Mouse (Mus musculus): ENCODE data around the gene Trnp1. TPM values are rescaled to one million over a fixed set of nuclear protein-coding genes. Genes with fewer than 3 reads are reported as not detected.
"Not testable (repeated sequence)": the region's sequence is repeated elsewhere in the genome, so short reads cannot be mapped to it uniquely, and the experiment has no call there.

Gene Trnp1
- total RNA-seq (2017): not detected in 2 replicates

- ATAC-seq (replicated peaks; ENCODE audit: low read depth, poor library complexity, severe bottlenecking): peak; percentile 59
Observed at GRCm38 (mm10) chr4:133498160-133498724, at the start of gene Trnp1. TSS of gene Trnp1 (minus strand) at chr4:133498550.

DNA sequence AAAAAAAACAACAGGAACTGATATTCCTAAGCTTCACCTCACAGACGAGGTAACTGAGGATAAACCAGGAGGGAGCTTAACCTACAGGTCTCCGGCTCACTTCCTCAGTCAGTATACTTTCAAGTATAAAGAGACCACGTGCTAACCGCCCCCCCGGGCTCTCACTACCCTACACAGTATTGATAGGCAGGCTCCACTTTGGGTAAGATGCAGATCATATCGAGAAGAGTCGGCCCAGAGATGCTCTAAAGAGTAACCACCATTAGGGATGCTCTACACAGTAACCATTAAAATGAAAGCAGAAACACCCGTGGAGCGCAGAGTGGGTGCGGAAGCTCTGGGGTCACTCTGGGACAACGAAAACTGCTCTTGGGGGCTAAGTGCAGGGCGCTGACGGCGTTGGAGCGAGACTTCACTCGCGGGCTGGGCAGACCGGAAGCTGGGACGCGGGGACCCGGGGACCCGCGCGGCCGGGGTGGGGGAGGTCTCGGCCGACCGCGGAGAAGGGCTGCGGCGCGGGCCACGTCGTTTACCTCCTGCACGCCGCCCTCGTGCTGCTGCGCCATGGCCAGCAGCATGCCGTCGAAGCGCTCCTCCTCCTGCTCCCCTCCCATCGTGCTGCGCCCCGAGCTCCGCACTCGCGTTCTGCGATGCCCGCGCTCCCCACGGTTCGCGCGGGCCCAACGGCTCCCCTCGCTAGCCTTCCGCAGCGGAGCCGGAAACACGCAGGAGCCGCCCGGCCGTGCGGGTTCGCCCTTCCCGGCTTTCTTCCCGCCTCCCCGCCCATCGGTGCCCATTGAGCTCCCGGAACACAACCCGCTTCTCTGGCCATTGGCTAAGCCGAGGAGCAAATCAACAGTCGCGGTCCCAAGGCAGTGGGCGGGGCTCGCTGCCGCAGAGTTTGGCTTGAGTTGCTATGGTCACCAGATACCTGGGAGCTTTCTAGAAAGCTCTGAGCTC lies 47.2 kb upstream of the Trnp1 start, which contains the start of gene Nudc:
Gene Nudc (minus strand): TSS at position 725 of the 960 bp plus-strand sequence.
- ATAC-seq (replicated peaks; ENCODE audit: low read depth, poor library complexity, severe bottlenecking): peak; percentile 99

DNA sequence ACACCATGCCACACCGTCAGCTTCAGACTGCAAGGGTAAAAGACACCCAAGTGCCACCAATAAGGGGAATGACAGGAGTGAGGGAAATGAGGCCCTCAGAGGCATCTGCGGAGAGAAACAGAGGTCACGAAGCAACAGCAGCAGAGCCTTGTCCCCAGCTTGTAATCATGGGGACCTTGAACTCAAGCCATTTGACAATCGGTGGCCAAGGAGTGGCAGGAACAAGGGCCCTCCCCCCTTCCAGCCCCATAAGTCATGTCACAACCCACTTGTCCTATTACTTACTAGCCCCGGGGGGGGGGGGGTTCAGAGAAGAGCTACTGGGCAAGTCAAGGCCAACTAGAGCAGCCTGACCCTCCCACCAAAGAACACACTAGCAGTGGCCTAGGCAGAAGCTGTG lies 38.3 kb upstream of the Trnp1 start:
- no peak for ATAC-seq (replicated peaks; ENCODE audit: low read depth, poor library complexity, severe bottlenecking)

GRCm38 (mm10) chr4:133536081-133536480 lies 37.7 kb upstream of the Trnp1 start:
- no peak for ATAC-seq (replicated peaks; ENCODE audit: low read depth, poor library complexity, severe bottlenecking)

DNA sequence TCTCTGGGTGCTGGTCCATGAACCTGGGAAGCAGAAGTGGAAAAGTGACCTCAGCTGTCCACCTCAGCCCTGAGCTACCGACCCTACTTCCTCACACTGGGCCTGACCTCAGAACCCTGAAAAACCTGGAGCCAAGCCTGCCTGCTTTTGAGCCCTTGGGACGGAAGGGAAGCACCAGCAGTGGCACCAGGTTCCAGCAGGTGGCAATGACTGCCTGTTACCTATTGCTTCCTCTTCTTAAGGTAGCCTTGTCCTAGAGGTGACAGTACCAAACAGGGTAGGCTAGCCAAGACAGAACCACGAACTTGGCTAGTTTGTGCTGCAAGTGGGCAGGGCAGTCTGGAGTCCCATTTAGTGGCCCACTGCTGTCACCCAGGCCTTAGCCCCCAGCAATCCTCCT lies 34.4 kb upstream of the Trnp1 start:
- no peak for ATAC-seq (replicated peaks; ENCODE audit: low read depth, poor library complexity, severe bottlenecking)

DNA sequence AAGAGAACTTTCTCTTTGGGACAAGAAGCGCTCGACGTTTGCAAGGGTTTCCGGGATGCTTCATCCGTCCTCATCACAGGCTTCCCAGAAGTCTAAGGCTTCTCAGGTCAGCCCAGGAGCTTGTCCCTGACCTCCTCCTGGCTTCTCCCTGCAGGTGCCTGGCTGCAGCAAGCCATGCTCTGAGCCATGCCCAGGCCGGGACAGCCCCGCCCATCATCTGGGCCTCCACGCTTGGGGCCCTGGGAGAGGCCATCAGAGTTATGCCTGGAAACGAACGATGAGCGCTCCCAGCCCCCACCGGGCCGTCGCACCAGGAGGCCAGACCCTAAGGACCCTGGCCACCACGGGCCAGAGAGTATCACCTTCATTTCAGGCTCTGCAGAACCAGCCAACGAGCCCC lies 29.4 kb upstream of the Trnp1 start:
- no peak for ATAC-seq (replicated peaks; ENCODE audit: low read depth, poor library complexity, severe bottlenecking)

DNA sequence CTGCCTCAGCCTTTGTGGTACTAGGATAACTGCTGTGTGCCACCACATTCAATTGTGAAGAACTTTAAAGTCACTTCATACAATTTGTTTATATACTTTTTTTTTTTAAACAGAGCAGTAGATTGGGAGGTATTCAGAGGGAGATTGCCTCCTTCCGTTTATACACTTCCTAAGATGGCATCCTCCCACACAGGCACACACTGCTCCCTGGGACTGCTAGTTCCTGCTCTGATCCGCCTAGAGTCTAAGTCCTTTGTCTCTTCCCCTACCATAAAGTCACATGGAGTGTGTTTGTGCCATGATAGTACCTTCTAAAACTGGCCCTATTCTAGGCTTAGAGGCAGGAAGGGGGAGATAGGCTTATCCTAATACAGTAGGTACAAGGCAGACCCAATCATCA lies 23.2 kb upstream of the Trnp1 start:
- no peak for ATAC-seq (replicated peaks; ENCODE audit: low read depth, poor library complexity, severe bottlenecking)

DNA sequence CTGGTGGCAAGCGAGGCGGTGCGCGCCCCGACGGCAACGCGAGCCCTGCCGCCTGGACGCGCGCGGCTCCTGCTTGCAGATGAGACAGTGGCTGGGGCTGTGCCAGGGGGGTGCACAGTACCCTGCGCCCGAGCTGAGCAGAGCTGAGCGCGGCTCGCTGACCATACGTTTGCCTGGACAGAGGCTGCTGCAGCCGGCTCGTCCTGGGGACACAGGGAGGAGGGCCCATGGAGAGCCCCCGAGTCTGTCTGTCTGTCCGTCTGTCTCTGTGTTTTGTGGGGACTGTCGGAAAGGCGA lies 21.0 kb upstream of the Trnp1 start:
- no peak for ATAC-seq (replicated peaks; ENCODE audit: low read depth, poor library complexity, severe bottlenecking)

DNA sequence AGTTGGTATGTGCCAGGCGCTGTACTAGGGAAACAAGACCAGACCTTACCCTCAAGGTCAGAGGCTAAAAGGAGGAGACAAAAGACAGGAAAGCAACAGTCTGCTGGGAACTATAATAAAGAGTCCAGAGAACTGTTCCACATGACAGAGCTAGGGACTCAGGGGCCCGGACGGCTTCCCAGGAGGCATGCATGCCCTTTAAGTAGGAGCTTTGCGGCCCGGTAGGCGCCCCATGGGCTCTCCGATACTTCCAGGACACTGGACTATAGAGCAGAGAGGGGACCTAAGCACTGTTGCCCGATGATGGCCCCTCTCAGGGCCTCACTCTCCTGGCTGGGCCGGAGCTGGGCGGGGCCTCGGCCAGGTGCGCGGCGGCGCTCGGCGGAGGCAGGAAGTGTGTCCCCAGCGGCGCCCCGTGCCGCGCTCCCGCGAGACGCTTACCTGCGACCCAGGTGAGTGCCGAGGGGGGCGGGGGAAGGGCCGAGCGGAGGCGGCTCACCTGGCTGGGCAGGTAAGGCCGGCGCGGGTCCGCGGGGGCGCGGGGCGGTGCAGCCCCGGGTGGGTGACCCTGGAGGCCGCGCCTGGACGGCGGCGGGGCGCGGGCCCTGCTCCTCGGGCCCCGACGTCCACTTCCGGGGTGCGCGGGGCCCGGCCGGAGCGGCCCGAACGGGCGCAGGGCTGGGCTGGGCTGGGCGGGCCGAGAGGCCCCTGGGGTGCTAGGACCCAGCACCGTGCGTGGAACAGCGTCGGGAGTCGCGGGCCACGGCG lies 20.4 kb upstream of the Trnp1 start, which contains the start of gene Kdf1:
Gene Kdf1 (plus strand): TSS at position 363 of the 768 bp plus-strand sequence.
- no peak for ATAC-seq (replicated peaks; ENCODE audit: low read depth, poor library complexity, severe bottlenecking)

GRCm38 (mm10) chr4:133512972-133513371 lies 14.6 kb upstream of the Trnp1 start:
- peak; percentile 98 for ATAC-seq (replicated peaks; ENCODE audit: low read depth, poor library complexity, severe bottlenecking)

- not testable (repeated sequence) for ATAC-seq (replicated peaks; ENCODE audit: low read depth, poor library complexity, severe bottlenecking)
Observed at GRCm38 (mm10) chr4:133512511-133512910, 14.2 kb upstream of the Trnp1 start.

DNA sequence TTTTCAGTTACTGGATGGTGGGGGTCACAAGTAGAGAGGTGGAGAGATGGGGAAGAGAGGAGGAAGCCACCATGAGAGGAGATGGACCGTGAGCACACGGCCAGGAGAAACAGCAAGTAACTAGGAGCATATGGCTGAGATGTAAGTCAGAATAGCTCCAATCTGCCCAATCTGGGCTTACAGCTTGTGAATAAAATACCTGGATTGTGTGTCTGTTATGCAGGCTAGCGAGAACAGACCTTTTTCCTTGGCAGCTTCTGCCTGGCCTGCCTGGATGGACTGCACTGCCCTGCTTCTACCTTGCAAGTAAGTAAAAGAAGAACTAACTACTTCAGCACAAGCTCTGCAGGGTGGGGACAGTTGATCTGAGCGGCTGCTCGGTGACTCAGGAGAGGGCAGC lies 12.7 kb upstream of the Trnp1 start:
- ATAC-seq (replicated peaks; ENCODE audit: low read depth, poor library complexity, severe bottlenecking): no peak

- no peak for ATAC-seq (replicated peaks; ENCODE audit: low read depth, poor library complexity, severe bottlenecking)
Observed at GRCm38 (mm10) chr4:133508990-133509389, 10.6 kb upstream of the Trnp1 start.

DNA sequence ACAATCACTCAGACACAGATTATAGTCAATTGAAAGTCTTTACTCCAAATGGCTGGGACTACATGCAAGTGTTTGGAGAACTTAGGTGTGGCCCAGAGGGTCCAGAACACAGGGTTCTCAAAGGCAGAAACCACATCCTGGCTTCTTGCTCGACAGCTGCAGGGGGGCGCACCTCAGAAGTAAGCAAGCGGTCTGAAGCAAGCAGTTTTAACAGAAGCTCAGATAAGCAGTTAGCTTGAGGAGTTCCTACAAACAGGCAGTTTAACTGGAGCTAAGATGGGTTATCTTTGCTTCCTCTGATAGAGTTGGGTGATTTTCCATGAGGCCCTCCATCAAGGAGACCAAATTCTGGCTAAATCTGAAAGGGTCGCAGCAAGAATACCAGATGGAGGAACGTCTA lies 8.2 kb upstream of the Trnp1 start:
- ATAC-seq (replicated peaks; ENCODE audit: low read depth, poor library complexity, severe bottlenecking): no peak; the same call in 1 of the 2 replicates

DNA sequence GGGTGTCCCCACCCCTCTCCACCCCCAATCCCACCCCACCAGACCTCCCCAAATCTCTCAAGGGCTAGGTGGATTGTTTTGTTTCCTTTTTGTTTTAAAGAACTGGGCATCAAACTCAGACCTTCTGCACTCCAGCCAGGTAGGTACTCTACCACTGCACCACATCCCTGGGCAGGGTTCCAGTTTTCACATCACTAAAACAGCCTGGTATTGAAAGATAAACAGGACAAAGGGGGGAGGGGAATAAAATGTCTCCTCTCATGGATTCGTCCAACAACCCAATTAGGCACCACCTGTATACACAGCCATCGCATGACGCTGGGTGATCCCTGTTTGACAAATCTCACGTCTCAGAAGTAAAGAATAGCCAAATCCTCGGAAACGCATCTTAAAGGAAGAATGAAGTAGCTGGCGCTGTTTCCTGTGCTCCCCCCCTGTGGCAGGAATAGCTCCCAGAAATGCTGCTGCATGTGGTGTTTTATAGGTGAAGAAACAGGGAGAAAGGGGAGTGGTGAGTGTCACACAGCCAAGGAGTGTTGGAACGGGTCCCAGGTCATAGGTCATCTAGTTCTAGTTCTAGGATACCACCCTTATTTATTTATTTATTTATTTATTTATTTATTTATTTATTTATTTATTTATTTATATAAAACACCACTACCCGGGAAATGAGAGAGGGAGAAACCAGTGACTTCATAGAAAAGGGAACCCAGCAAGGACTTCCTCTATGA lies 6.6 kb upstream of the Trnp1 start:
- ATAC-seq (replicated peaks; ENCODE audit: low read depth, poor library complexity, severe bottlenecking): no peak

DNA sequence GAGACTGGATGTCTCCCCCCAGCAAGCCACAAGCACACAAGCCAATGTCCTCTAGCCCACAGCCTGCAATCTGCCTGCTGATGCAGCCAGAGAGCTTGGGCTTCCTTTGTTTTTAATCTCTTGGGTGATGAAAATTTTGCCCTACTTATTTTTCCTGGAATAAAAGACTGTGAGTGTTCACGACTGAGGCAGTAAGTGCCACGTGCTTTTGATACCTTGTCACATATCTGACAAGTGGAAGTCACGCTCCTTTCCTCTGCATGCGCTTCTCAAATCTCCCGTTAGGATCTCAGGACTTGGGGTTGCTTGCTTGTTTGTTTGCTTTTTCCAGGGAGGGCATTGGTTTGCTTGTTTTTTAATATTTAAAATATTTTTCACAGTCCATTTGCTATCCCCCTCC lies 6.0 kb upstream of the Trnp1 start:
- no peak for ATAC-seq (replicated peaks; ENCODE audit: low read depth, poor library complexity, severe bottlenecking)

DNA sequence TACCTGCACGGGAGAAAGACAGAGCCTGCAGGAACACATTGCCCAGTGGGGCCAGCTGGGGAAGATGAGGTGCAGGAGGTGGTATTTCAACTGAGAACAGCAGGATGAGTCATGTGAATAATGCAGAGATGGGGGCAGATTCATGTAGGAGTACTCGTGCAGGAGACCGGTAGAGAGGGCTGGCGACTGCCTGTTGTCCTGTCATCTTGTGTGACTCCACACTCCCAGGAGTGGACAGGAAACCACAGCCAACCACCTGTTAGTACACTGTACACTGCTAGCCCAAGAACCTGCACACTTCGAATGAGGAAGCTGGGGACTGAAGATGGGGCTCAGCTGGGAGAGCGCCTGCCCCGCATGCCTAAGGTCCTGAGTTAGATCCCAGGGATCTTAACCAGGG lies 3.2 kb upstream of the Trnp1 start:
- peak; percentile 52 for ATAC-seq (replicated peaks; ENCODE audit: low read depth, poor library complexity, severe bottlenecking)

DNA sequence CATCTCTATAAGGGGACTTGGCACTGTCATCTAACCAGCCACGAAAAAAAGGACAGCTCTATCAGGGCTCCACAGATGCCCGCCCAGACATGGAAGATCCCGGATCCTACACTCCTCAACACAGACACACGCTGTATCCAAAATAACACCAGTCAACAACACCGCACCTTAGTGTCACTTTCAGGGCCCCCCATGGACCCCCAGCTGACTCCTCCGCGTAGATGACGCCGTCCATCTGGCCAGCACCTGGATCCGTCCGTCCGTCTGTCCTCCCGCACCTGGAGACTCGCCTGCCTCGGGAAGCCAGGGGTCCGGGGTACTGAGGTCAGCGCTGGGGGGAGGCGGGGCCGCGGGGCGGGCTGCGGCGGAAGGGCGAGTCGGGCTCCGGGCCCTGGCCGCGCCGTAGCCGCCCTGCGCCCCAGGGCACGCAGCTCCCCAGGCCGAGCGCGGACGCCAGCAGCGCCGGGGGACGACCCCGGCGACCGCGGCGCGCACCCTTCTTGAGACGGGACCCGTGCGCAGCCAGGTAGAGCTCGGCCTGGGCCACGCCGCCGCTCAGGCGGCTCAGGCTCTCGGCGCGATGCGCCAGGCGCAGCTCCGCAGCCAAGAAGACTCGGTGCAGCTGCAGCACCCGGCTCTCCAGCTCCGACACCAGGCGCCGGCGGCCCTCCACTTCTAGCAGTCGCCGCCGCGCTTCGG lies 740 bp downstream of the Trnp1 start:
- ATAC-seq (replicated peaks; ENCODE audit: low read depth, poor library complexity, severe bottlenecking): no peak

DNA sequence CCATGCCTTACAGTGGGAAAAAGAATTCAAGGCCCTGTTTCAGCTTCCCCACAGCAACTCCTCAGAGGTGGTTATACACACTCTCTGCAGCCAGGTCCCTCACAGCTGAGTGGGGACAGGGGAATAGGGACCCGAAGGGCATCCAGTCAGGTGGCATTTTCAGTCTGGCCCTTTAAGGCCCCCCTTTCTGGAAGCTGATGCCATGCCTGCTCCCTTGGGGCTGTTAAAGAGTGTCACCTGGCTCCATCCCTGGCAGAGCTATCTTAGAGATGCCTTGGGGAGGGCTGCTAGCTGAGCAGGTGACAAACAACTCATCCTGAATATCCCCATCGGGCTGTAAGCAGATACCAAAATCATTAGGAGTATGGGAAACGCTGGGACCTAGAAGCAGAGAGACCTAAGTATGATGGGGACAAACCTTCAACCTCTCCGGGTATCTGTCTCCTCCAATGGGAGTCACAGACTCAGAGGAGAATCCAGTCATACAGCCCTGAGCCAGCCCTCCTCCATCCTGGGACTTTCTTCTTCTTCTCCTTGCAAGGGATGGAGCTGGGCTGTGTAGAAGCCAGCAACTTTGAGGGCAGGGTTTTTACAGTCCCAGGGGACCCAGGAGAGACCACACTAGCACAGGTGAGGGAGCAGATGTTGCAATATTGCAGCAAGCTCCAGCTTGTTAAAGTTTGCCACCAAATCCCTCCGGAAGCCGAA lies 1.5 kb downstream of the Trnp1 start:
- ATAC-seq (replicated peaks; ENCODE audit: low read depth, poor library complexity, severe bottlenecking): no peak
